ENCODE assay signal across 14 mouse cellular contexts in genomic region chr2:60867304-60867703, GRCm38 (mm10).
"Had no signal": no experiment of that assay in that cellular context is flagged by ENCODE, and none has a peak within 500 bp of the region (broad histone marks: within the 10 kb centered on the region; RNA-seq: fewer than 3 reads in every experiment).

No protein-coding gene starts in this region.

- H3K4me2 ChIP-seq: limb, embryonic 15.5 days; midbrain, embryonic 13.5 days; neural tube, embryonic 15.5 days; stomach, embryonic 15.5 days had no signal

- DNase-seq: kidney, adult 8-10 months; kidney, postnatal 25 days; lung, adult 2 months; lung, postnatal 36 days; right cerebral cortex, postnatal 4 days; thymus, postnatal 4 days had no signal

- H3K4me1 ChIP-seq: midbrain, embryonic 13.5 days had no signal

- ATAC-seq: hindbrain, postnatal 0 days; intestine, embryonic 16.5 days; lung, postnatal 0 days; midbrain, embryonic 13.5 days had no signal

- H3K27ac ChIP-seq: hindbrain, postnatal 0 days; left cerebral cortex, adult 2 months; limb, embryonic 15.5 days; midbrain, embryonic 13.5 days; neural tube, embryonic 15.5 days; stomach, embryonic 15.5 days had no signal

- H3K36me3 ChIP-seq: limb, embryonic 15.5 days; midbrain, embryonic 13.5 days; neural tube, embryonic 15.5 days; stomach, embryonic 15.5 days had no signal

- H3K27me3 ChIP-seq: limb, embryonic 15.5 days; neural tube, embryonic 15.5 days; stomach, embryonic 15.5 days had no signal

- H3K9ac ChIP-seq: limb, embryonic 15.5 days; midbrain, embryonic 13.5 days; neural tube, embryonic 15.5 days; stomach, embryonic 15.5 days had no signal

- H3K4me3 ChIP-seq: left cerebral cortex, adult 2 months; limb, embryonic 15.5 days; midbrain, embryonic 13.5 days; neural tube, embryonic 15.5 days; stomach, embryonic 15.5 days had no signal

- H3K9me3 ChIP-seq: limb, embryonic 15.5 days; midbrain, embryonic 13.5 days; neural tube, embryonic 15.5 days; stomach, embryonic 15.5 days had no signal
